Mouse (Mus musculus) retina, embryonic 14.5 days (tissue): ENCODE data around the gene Ccno.

Experiments
- DNase-seq: peaks from one replicate; pipeline ENCODE4 v3.0.0-alpha.2; 2015; ENCODE audit warnings: low spot score

Gene Ccno

GRCm38 (mm10) chr13:112987532-112987943 is at the start of gene Ccno:
Ccno (plus strand) TSS chr13:112987802.
- peak; percentile 94 for DNase-seq

DNA sequence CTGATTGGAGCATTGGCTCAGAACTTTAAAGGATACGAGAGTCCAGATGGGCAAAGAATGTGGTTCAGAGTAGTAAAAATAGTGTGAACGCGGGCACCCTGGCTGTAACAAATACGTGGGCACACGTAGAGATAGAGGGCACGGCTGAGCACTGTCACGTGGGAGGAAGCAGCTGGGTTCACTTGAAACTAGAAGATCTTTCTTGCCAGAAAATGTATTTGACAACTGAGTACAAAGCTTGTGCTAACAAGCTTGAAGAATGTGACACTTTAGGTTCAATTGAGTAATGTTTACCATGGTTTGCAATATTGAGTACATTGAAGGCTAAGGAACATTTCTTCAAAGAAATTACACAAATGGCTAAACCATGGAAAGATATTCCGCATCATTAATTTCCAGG is 49.5 kb upstream of the Ccno start:
- no peak for DNase-seq

GRCm38 (mm10) chr13:112941879-112942330 is 45.7 kb upstream of the Ccno start:
- DNase-seq: no peak

GRCm38 (mm10) chr13:112945312-112945711 is 42.3 kb upstream of the Ccno start:
- DNase-seq: no peak

- no peak for DNase-seq
These were observed 41.7 kb upstream of the Ccno start for GRCm38 (mm10) chr13:112945900-112946299.

GRCm38 (mm10) chr13:112954067-112954466 is 33.5 kb upstream of the Ccno start:
- DNase-seq: no peak

DNA sequence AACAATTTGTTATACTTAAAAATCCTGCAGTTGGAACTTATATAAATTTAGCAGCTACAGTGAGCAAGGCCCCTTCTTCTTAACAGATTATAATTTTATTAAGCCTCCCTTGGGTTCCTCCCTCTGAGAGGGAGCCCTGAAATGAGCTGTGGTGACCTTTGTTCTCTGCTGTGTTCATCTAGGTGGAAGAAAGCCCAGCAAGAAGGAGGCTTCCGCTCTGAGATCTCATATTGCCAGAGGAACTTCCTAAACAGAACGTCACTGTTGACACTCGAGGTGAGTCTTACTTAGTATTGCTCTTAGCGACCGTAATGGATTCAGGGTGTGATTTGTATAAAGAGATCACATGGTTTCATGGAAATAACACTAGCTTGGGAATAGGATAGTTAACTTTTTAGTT is 24.5 kb upstream of the Ccno start:
- no peak for DNase-seq

DNA sequence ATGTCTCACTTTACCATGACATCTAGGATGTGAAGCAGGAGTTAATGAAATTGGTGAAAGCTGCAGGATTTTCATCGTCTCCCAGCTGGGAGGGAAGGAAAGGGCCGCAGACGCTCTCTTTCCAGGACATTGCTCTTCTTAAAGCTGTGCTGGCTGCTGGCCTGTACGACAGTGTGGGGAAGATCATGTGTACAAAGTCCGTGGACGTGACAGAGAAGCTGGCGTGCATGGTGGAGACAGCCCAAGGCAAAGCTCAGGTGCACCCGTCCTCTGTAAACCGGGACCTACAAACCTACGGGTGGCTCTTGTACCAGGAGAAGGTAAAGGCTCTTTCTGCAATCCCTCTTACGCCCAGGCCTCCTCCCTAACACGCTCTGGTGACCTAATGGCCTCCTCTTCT is 23.2 kb upstream of the Ccno start:
- no peak for DNase-seq

DNA sequence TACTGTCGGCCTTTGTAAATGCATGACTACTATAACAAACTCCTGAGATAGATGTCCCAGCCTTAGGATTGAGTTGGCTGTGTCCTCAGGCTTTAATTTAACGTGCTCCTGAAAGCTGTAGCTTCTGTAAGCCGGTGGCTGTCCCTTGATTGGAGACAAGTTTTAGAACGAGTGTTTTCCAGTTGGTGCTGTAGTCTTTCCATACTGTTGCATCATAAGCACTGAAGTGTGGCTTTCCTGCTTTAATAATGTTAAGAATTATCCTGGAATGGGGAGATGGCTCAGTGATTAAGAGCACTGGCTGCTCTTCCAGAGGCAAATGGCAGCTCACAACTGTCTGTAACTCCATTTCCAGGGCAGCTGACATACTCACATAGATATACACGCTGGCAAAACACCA is 20.3 kb upstream of the Ccno start:
- no peak for DNase-seq

DNA sequence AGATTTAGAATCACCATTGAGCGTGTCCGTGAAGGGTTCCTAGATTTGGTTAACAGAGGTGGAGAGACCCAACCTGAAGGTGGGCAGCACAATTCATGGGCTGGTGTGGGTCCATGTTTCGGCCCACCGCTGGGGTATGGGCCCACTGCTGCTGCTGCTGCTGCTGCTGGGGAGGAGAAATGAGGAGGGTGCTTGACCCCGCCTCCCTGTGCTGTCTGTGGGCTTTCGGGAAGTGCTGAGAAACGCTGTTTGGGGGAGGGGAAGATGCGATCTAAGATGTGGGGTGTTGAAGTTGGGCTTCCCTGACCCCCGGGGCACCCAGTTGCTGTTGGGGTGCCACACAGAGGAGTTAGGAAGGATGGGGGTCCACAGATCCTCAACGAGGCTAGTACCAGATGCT is 10.9 kb upstream of the Ccno start:
- no peak for DNase-seq

- peak; percentile 84 for DNase-seq
These were observed 1.8 kb upstream of the Ccno start for GRCm38 (mm10) chr13:112985605-112986450.

- no peak for DNase-seq
These were observed 1.1 kb upstream of the Ccno start for GRCm38 (mm10) chr13:112986451-112986950.

DNA sequence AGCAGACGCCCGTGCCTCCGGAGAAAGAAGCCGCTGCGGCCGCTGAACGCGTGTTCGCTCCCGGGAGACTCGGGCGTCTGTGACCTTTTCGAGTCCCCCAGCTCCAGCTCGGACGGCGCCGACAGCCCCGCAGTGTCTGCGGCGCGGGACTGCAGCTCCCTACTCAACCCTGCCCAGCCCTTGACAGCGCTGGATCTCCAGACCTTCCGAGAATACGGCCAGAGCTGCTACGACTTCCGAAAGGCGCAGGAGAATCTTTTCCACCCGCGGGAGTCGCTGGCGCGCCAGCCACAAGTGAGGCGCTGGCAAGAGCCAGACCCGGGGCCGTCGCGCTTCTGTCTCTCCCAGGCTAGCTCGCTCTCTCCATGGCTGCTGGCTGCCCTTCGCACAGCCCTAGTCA is 389 bp downstream of the Ccno start:
- DNase-seq: no peak

- DNase-seq: peak; percentile 30
These were observed 1.3 kb downstream of the Ccno start for GRCm38 (mm10) chr13:112988866-112989265.

DNA sequence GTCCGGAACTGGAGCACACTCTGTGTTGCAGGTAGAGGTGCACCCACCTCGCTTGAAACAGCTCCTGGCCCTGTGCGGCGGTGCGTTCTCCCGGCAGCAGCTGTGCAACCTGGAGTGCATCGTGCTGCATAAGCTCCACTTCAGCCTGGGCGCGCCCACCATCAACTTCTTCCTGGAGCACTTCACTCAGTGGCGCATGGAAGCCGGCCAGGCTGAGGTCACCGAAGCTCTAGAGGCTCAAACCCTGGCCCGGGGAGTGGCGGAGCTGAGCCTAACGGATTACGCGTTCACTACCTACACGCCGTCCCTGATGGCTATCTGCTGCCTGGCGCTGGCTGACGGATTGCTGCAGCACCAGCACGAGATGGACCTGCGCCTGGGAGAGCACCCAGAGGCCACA is 1.9 kb downstream of the Ccno start:
- peak; percentile 37 for DNase-seq

DNA sequence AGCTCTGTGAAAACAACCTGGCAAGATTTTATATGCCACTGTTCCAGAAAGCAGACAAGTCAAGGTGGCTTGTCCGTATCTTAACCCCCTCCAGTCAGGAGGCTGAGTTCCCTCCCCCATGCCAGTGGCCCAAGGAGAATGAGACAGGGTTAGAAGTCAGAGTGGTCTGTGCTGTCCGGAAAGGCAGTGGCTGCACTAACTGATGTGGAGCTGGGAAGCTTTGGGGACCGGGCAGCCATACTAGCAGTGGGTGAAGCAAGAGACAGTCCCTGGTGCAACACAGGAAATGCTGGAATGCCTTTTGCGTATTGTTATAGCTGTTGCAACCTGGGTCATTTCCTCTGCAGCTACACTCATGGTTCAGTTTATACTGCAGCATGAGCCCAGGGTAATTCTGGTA is 2.7 kb downstream of the Ccno start:
- no peak for DNase-seq

GRCm38 (mm10) chr13:112993531-112994152 is 6.0 kb downstream of the Ccno start, which contains the start of gene Mcidas:
Mcidas (plus strand) TSS chr13:112993845.
- peak; percentile 46 for DNase-seq

DNA sequence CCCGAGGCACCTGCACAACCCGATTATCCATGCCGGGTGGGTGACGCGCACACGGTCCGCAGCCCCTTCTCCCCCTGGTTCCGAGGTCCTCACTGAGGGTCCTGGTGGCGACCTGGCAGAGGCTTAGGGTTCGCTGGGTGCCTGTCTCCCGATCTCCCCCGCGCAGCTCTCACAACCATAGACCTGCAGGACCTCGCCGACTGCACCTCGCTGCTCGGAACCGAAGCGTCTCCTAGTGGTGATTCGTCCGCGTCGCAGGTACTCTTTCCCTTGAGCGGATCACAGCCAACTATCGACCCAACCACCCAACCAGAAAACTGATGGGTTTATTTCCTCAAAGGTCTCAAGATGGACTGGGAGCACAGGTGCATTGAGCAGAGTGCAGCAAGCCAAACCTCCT is 6.6 kb downstream of the Ccno start:
- peak; percentile 83 for DNase-seq

- no peak for DNase-seq
These were observed 8.8 kb downstream of the Ccno start for GRCm38 (mm10) chr13:112996407-112996806.

GRCm38 (mm10) chr13:112997369-112997768 is 9.8 kb downstream of the Ccno start:
- DNase-seq: no peak

- peak; percentile 55 for DNase-seq
These were observed 11.0 kb downstream of the Ccno start for GRCm38 (mm10) chr13:112998427-112999201.

DNA sequence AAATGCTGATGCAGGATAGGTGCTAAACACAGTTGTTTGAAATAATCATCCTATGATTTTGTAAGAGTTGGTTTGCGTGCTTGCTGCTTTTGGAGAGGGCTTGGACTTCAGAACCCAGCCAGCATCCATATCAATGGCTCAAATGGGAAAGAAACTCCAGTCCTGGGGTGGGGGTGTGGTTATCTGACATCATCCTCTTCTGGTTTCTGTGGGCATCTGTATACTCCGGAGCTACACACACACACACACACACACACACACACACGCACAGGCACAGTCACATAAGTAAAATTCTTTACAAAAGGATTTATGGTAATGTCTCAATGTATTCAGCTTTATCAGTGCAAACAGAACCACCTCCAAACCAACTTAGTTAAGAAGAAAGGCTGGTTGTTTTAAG is 12.5 kb downstream of the Ccno start:
- no peak for DNase-seq
